Mouse (Mus musculus): ENCODE measurements around the gene Mrpl58. TPM values are rescaled to one million over a fixed set of nuclear protein-coding genes. Genes with fewer than 3 reads are reported as not detected.

The Mrpl58 gene
- polyA plus RNA-seq, 1 experiment from 2014 or later, result 203 TPM

DNA sequence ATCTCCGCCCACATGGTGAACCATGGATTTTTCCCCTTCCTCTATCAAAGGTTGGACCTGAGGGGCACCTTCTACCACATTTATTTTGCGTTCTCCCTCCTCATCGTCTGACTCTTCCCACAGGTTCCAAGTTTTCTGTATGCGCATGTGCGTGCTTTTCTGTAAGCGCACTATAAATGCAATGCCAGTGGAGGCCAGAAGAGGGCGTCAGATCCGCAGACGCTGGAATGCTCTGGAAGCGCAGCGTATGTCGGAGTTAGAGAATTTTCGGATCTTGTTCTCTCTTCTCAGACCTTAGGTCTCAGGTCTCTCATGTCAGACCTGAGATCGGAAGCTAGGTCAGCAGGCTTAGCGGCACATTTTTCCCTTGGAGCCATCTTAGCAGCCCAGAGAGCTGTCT is 52.1 kb downstream of the Mrpl58 start:
- H3K9ac ChIP-seq (ENCODE audit: low read length), result no peak overlapping the region
- H3K36me3 ChIP-seq (ENCODE audit: control insufficient read depth, insufficient read depth, low read length), result no peaks in the 10 kb centered on the region
- H3K4me3 ChIP-seq (ENCODE audit: low read length), result no peak overlapping the region
- no peak for ATAC-seq (ENCODE audit: low read depth)
- no peaks in the 10 kb centered on the region for H3K9me3 ChIP-seq (ENCODE audit: control insufficient read depth, low read length)
- no peak overlapping the region for H3K27ac ChIP-seq (ENCODE audit: low read length)
- H3K27me3 ChIP-seq (ENCODE audit: control insufficient read depth, insufficient read depth, low read depth, low read length), result no peaks in the 10 kb centered on the region
- no peak overlapping the region for H3K4me2 ChIP-seq (ENCODE audit: low read depth, low read length)
- H3K4me1 ChIP-seq (replicated peaks; ENCODE audit: control insufficient read depth, insufficient read depth, low read length), result peaks cover 3% of the 10 kb centered on the region; the same call in 1 of the 2 replicates
- WGBS, result 85% methylated on average over 15 of the region's 15 CpGs

DNA sequence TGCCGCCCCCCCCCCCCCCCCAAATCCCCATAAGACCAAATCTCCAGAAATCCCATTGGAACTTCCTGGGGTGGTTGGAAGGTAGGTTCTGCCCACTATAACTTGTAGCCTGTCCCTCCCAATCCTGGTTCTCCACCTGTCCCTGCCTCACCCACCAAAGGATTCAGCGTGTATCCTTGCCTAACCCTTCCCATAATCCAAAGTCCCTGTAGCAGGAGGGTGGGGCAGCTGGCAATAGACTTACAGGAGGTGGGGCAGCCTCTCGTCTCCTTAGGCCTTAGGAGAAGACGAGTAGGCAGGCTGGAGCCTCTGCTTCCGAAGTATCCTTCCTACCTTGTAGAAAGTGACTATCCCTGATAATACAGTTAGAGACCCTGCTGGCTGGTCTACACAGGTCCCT is 52.6 kb downstream of the Mrpl58 start:
- peaks cover 3% of the 10 kb centered on the region; the same call in 1 of the 2 replicates for H3K4me1 ChIP-seq (replicated peaks; ENCODE audit: control insufficient read depth, insufficient read depth, low read length)
- no peak overlapping the region for H3K4me2 ChIP-seq (ENCODE audit: low read depth, low read length)
- ATAC-seq (ENCODE audit: low read depth), result no peak
- H3K9me3 ChIP-seq (ENCODE audit: control insufficient read depth, low read length), result no peaks in the 10 kb centered on the region
- H3K36me3 ChIP-seq (ENCODE audit: control insufficient read depth, insufficient read depth, low read length), result no peaks in the 10 kb centered on the region
- H3K27me3 ChIP-seq (ENCODE audit: control insufficient read depth, insufficient read depth, low read depth, low read length), result no peaks in the 10 kb centered on the region
- 92% methylated on average over 5 of the region's 5 CpGs for WGBS
- no peak overlapping the region for H3K9ac ChIP-seq (ENCODE audit: low read length)
- no peak overlapping the region for H3K4me3 ChIP-seq (ENCODE audit: low read length)
- H3K27ac ChIP-seq (ENCODE audit: low read length), result no peak overlapping the region

DNA sequence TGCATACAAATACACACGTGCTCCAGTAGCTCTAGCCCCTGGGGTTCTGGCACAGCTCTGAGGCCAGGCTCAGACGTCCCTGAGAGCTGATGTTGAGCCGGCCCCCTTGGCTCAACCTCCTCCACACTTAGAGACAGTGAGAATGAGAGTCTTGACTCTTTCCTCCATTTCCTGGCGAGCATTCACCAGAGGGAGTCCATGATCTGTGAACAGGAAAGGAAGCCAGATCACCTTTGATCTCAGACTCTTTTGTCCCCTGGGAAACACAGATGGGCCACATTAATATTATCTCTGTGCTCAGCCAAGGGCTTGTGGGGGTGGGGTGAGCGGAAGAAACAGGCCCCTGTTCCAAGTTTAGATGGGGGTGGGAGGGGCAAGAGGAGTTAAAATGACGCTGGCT is 53.9 kb downstream of the Mrpl58 start:
- 19% methylated on average over 6 of the region's 6 CpGs for WGBS
- Histone ChIP-seq H3K9ac (ENCODE audit: low read length) (no peak overlapping the region), H3K36me3 (ENCODE audit: control insufficient read depth, insufficient read depth, low read length) (no peaks in the 10 kb centered on the region), H3K27ac (ENCODE audit: low read length) (no peak overlapping the region), H3K9me3 (ENCODE audit: control insufficient read depth, low read length) (no peaks in the 10 kb centered on the region), H3K4me2 (ENCODE audit: low read depth, low read length) (no peak overlapping the region), H3K27me3 (ENCODE audit: control insufficient read depth, insufficient read depth, low read depth, low read length) (no peaks in the 10 kb centered on the region), H3K4me1 (replicated peaks; ENCODE audit: control insufficient read depth, insufficient read depth, low read length) (peaks cover 5% of the 10 kb centered on the region; the same call in 1 of the 2 replicates), H3K4me3 (ENCODE audit: low read length) (no peak overlapping the region)
- ATAC-seq (ENCODE audit: low read depth), result peak; percentile 74

DNA sequence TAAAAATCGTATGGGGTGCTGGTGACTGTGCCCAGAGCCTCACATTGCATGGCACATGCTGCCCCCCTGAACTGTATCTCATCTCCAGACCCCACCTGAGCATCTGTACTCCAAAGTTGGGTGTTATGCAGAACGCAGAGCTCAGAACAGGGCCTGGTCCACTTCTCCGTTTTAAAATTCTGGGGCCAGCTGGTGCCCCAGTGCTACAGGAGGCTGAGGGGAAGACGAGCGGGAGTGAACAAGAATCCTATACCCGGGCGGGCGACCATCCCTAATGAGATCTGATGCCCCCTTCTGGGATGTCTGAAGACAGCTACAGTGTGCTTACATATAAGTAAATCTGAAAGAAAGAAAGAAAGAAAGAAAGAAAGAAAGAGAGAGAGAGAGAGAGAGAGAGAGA is 57.4 kb downstream of the Mrpl58 start:
- Histone ChIP-seq H3K9me3 (ENCODE audit: control insufficient read depth, low read length) (no peaks in the 10 kb centered on the region), H3K27ac (ENCODE audit: low read length) (no peak overlapping the region), H3K9ac (ENCODE audit: low read length) (no peak overlapping the region), H3K27me3 (ENCODE audit: control insufficient read depth, insufficient read depth, low read depth, low read length) (no peaks in the 10 kb centered on the region), H3K36me3 (ENCODE audit: control insufficient read depth, insufficient read depth, low read length) (no peaks in the 10 kb centered on the region), H3K4me1 (replicated peaks; ENCODE audit: control insufficient read depth, insufficient read depth, low read length) (peaks cover 6% of the 10 kb centered on the region; the same call in 1 of the 2 replicates), H3K4me3 (ENCODE audit: low read length) (no peak overlapping the region), H3K4me2 (ENCODE audit: low read depth, low read length) (no peak overlapping the region)
- no peak for ATAC-seq (ENCODE audit: low read depth)
- WGBS, result 31% methylated on average over 8 of the region's 8 CpGs

DNA sequence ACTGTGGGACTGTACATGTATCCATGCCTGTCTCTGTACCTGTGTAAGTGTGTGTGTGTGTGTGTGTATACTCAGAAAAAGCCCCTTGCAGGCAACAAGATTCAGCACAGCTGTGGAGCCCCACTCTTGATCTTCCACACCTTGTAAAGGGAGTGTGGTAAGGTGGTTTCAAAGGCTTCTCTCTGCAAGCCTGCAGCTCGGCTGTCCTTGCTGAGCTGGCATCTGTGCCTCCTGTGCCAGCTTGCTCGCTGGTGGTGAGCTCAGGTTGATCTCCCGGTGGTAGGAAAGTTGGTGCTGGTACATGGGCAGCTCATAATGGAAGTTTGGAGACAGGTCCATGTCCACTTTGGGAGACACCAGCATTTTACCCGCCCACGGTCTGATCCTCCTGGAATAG is 58.3 kb downstream of the Mrpl58 start:
- H3K4me3 ChIP-seq (ENCODE audit: low read length), result no peak overlapping the region
- 65% methylated on average over 5 of the region's 5 CpGs for WGBS
- no peak overlapping the region for H3K4me2 ChIP-seq (ENCODE audit: low read depth, low read length)
- H3K9me3 ChIP-seq (ENCODE audit: control insufficient read depth, low read length), result no peaks in the 10 kb centered on the region
- H3K4me1 ChIP-seq (replicated peaks; ENCODE audit: control insufficient read depth, insufficient read depth, low read length), result peaks cover 6% of the 10 kb centered on the region; the same call in 1 of the 2 replicates
- no peaks in the 10 kb centered on the region for H3K27me3 ChIP-seq (ENCODE audit: control insufficient read depth, insufficient read depth, low read depth, low read length)
- H3K36me3 ChIP-seq (ENCODE audit: control insufficient read depth, insufficient read depth, low read length), result no peaks in the 10 kb centered on the region
- H3K9ac ChIP-seq (ENCODE audit: low read length), result no peak overlapping the region
- no peak overlapping the region for H3K27ac ChIP-seq (ENCODE audit: low read length)
- no peak for ATAC-seq (ENCODE audit: low read depth)

Small RNAs within 50 kb of the gene (microRNA-seq; reads per million reads assigned to microRNA genes)
- gene Mir3968, result not detected

Other genes starting within 250 kb of the Mrpl58 start
- gene Slc9a3r1, start 240.4 kb upstream of the Mrpl58 start, polyA plus RNA-seq (2015; fragmentation: Nextera tagmentation; extraction: Ambion mirVana), result 63.2 and 68.7 TPM in 2 replicates
- gene Tmem104, start 216.3 kb upstream of the Mrpl58 start, polyA plus RNA-seq (2015; fragmentation: Nextera tagmentation; extraction: Ambion mirVana), result 8.6 and 9.1 TPM in 2 replicates
- 26.0 and 29.8 TPM in 2 replicates for gene Nat9, start 215.9 kb upstream of the Mrpl58 start, polyA plus RNA-seq (2015; fragmentation: Nextera tagmentation; extraction: Ambion mirVana)
- gene Grin2c, start 136.5 kb upstream of the Mrpl58 start, polyA plus RNA-seq (2015; fragmentation: Nextera tagmentation; extraction: Ambion mirVana), result 0.06 TPM in 1 of 2 replicates, not detected in the other
- gene Fdxr, start 126.7 kb upstream of the Mrpl58 start, polyA plus RNA-seq (2015; fragmentation: Nextera tagmentation; extraction: Ambion mirVana), result 14.1 and 14.2 TPM in 2 replicates
- gene Fads6, start 106.1 kb upstream of the Mrpl58 start, polyA plus RNA-seq (2015; fragmentation: Nextera tagmentation; extraction: Ambion mirVana), result 0.30 and 0.48 TPM in 2 replicates
- 0.09 TPM in 1 of 2 replicates, not detected in the other for gene Otop2, start 96.6 kb upstream of the Mrpl58 start, polyA plus RNA-seq (2015; fragmentation: Nextera tagmentation; extraction: Ambion mirVana)
- not detected in 2 replicates for gene Ush1g, start 81.7 kb upstream of the Mrpl58 start, polyA plus RNA-seq (2015; fragmentation: Nextera tagmentation; extraction: Ambion mirVana)
- gene Otop3, start 69.0 kb upstream of the Mrpl58 start, polyA plus RNA-seq (2015; fragmentation: Nextera tagmentation; extraction: Ambion mirVana), result not detected in 2 replicates
- 19.1 and 20.2 TPM in 2 replicates for gene Hid1, start 36.0 kb upstream of the Mrpl58 start, polyA plus RNA-seq (2015; fragmentation: Nextera tagmentation; extraction: Ambion mirVana)
- 11.5 and 12.0 TPM in 2 replicates for gene Cdr2l, start 21.8 kb upstream of the Mrpl58 start, polyA plus RNA-seq (2015; fragmentation: Nextera tagmentation; extraction: Ambion mirVana)
- gene Atp5h, start 16.2 kb downstream of the Mrpl58 start, polyA plus RNA-seq (2015; fragmentation: Nextera tagmentation; extraction: Ambion mirVana), result 822 and 823 TPM in 2 replicates
- 3.4 and 4.3 TPM in 2 replicates for gene Kctd2, start 16.4 kb downstream of the Mrpl58 start, polyA plus RNA-seq (2015; fragmentation: Nextera tagmentation; extraction: Ambion mirVana)
- not detected in 2 replicates for gene Trim80, start 36.8 kb downstream of the Mrpl58 start, polyA plus RNA-seq (2015; fragmentation: Nextera tagmentation; extraction: Ambion mirVana)
- gene Slc16a5, start 58.7 kb downstream of the Mrpl58 start, polyA plus RNA-seq (2015; fragmentation: Nextera tagmentation; extraction: Ambion mirVana), result 0.74 and 2.9 TPM in 2 replicates
- gene Armc7, start 71.9 kb downstream of the Mrpl58 start, polyA plus RNA-seq (2015; fragmentation: Nextera tagmentation; extraction: Ambion mirVana), result 7.2 and 7.4 TPM in 2 replicates
- gene Nt5c, start 88.1 kb downstream of the Mrpl58 start, polyA plus RNA-seq (2015; fragmentation: Nextera tagmentation; extraction: Ambion mirVana), result 71.0 and 74.7 TPM in 2 replicates
- gene Jpt1, start 110.6 kb downstream of the Mrpl58 start, polyA plus RNA-seq (2015; fragmentation: Nextera tagmentation; extraction: Ambion mirVana), result 460 and 462 TPM in 2 replicates
- gene Sumo2, start 132.5 kb downstream of the Mrpl58 start, polyA plus RNA-seq (2015; fragmentation: Nextera tagmentation; extraction: Ambion mirVana), result 889 and 930 TPM in 2 replicates
- gene Nup85, start 160.7 kb downstream of the Mrpl58 start, polyA plus RNA-seq (2015; fragmentation: Nextera tagmentation; extraction: Ambion mirVana), result 158 and 165 TPM in 2 replicates
- gene Mrps7, start 200.2 kb downstream of the Mrpl58 start, polyA plus RNA-seq (2015; fragmentation: Nextera tagmentation; extraction: Ambion mirVana), result 79.3 and 87.6 TPM in 2 replicates
- gene Gga3, start 200.3 kb downstream of the Mrpl58 start, polyA plus RNA-seq (2015; fragmentation: Nextera tagmentation; extraction: Ambion mirVana), result 21.1 and 25.4 TPM in 2 replicates
- 36.8 and 40.6 TPM in 2 replicates for gene Mif4gd, start 209.2 kb downstream of the Mrpl58 start, polyA plus RNA-seq (2015; fragmentation: Nextera tagmentation; extraction: Ambion mirVana)
- gene Slc25a19, start 224.5 kb downstream of the Mrpl58 start, polyA plus RNA-seq (2015; fragmentation: Nextera tagmentation; extraction: Ambion mirVana), result 25.0 and 25.4 TPM in 2 replicates

Data from lung, embryonic 16.5 days (tissue).